Mouse (Mus musculus): Measurements from ENCODE around the gene Vsig10. TPM values are rescaled to one million over a fixed set of nuclear protein-coding genes. Genes with fewer than 3 reads are reported as not detected.
A peak's percentile ranks its signal among the peaks of the same experiment; 100 is the strongest.

The Vsig10 gene
- polyA plus RNA-seq, 1 experiment from 2014 or later = 2.4 TPM

GRCm38 (mm10) chr5:117306826-117307225 lies 12.1 kb upstream of the Vsig10 start:
- Histone ChIP-seq H3K4me3 (no peak overlapping the region), H3K4me2 (no peak overlapping the region), H3K27me3 (no peaks in the 10 kb centered on the region), H3K36me3 (no peaks in the 10 kb centered on the region), H3K9me3 (no peaks in the 10 kb centered on the region), H3K27ac (replicated peaks) (no peak overlapping the region), H3K9ac (no peak overlapping the region), H3K4me1 (replicated peaks) (0 out of 2 replicates have a peak, but pooled peaks cover 3% of the 10 kb centered on the region)
- no peak for ATAC-seq (ENCODE audit: low FRiP score, low read depth)
- 96% methylated on average over 2 of the region's 2 CpGs for WGBS

- H3K27me3 ChIP-seq = no peaks in the 10 kb centered on the region
- no peak overlapping the region for H3K4me3 ChIP-seq
- H3K27ac ChIP-seq (replicated peaks) = no peak overlapping the region
- H3K4me2 ChIP-seq = no peak overlapping the region
- H3K36me3 ChIP-seq = no peaks in the 10 kb centered on the region
- 38% methylated on average over 11 of the region's 11 CpGs for WGBS
- 0 out of 2 replicates have a peak, but pooled peaks cover 3% of the 10 kb centered on the region for H3K4me1 ChIP-seq (replicated peaks)
- no peak for ATAC-seq (ENCODE audit: low FRiP score, low read depth)
- no peak overlapping the region for H3K9ac ChIP-seq
- H3K9me3 ChIP-seq = no peaks in the 10 kb centered on the region
Measured at GRCm38 (mm10) chr5:117307699-117308098, 11.2 kb upstream of the Vsig10 start.

GRCm38 (mm10) chr5:117313420-117313819 lies 5.5 kb upstream of the Vsig10 start:
- 33% methylated on average over 14 of the region's 14 CpGs for WGBS
- peaks cover 7% of the 10 kb centered on the region for H3K4me1 ChIP-seq (replicated peaks)
- ATAC-seq (ENCODE audit: low FRiP score, low read depth) = no peak
- peaks cover 14% of the 10 kb centered on the region; the same call in 1 of the 2 replicates for H3K27me3 ChIP-seq
- peak overlapping the region; percentile 35 for H3K4me2 ChIP-seq
- peak overlapping the region; percentile 5; the same call in 1 of the 2 replicates for H3K4me3 ChIP-seq
- no peaks in the 10 kb centered on the region for H3K36me3 ChIP-seq
- no peak overlapping the region for H3K9ac ChIP-seq
- no peak overlapping the region for H3K27ac ChIP-seq (replicated peaks)
- H3K9me3 ChIP-seq = no peaks in the 10 kb centered on the region

GRCm38 (mm10) chr5:117313909-117314308 lies 5.0 kb upstream of the Vsig10 start:
- H3K4me3 ChIP-seq = 0 out of 2 replicates have a peak overlapping the region, but pooled peaks have one; percentile 5
- 47% methylated on average over 10 of the region's 10 CpGs for WGBS
- no peak overlapping the region for H3K9ac ChIP-seq
- no peak overlapping the region for H3K27ac ChIP-seq (replicated peaks)
- H3K9me3 ChIP-seq = no peaks in the 10 kb centered on the region
- H3K36me3 ChIP-seq = no peaks in the 10 kb centered on the region
- H3K4me1 ChIP-seq (replicated peaks) = peaks cover 11% of the 10 kb centered on the region
- H3K4me2 ChIP-seq = peak overlapping the region; percentile 35; the same call in 1 of the 2 replicates
- peaks cover 14% of the 10 kb centered on the region; the same call in 1 of the 2 replicates for H3K27me3 ChIP-seq
- ATAC-seq (ENCODE audit: low FRiP score, low read depth) = no peak

GRCm38 (mm10) chr5:117314587-117315428 lies 4.1 kb upstream of the Vsig10 start:
- Histone ChIP-seq H3K9ac (no peak overlapping the region), H3K4me2 (no peak overlapping the region), H3K27me3 (peaks cover 14% of the 10 kb centered on the region; the same call in 1 of the 2 replicates), H3K27ac (replicated peaks) (no peak overlapping the region), H3K36me3 (no peaks in the 10 kb centered on the region), H3K4me1 (replicated peaks) (peaks cover 20% of the 10 kb centered on the region), H3K9me3 (no peaks in the 10 kb centered on the region), H3K4me3 (no peak overlapping the region)
- 14% methylated on average over 9 of the region's 9 CpGs for WGBS
- no peak for ATAC-seq (ENCODE audit: low FRiP score, low read depth)

- Histone ChIP-seq H3K27ac (replicated peaks) (no peak overlapping the region), H3K4me3 (no peak overlapping the region), H3K9ac (no peak overlapping the region), H3K27me3 (0 out of 2 replicates have a peak, but pooled peaks cover 11% of the 10 kb centered on the region), H3K4me1 (replicated peaks) (peaks cover 12% of the 10 kb centered on the region), H3K36me3 (no peaks in the 10 kb centered on the region), H3K4me2 (no peak overlapping the region), H3K9me3 (no peaks in the 10 kb centered on the region)
- ATAC-seq (ENCODE audit: low FRiP score, low read depth) = no peak
- WGBS = 79% methylated on average over 9 of the region's 9 CpGs
Measured at GRCm38 (mm10) chr5:117323751-117324150, 4.9 kb downstream of the Vsig10 start.

- Histone ChIP-seq H3K27me3 (no peaks in the 10 kb centered on the region), H3K4me2 (no peak overlapping the region), H3K27ac (replicated peaks) (no peak overlapping the region), H3K9ac (no peak overlapping the region), H3K36me3 (no peaks in the 10 kb centered on the region), H3K4me1 (replicated peaks) (no peaks in the 10 kb centered on the region), H3K9me3 (no peaks in the 10 kb centered on the region), H3K4me3 (no peak overlapping the region)
- WGBS = 76% methylated on average over 6 of the region's 6 CpGs
- no peak for ATAC-seq (ENCODE audit: low FRiP score, low read depth)
Measured at GRCm38 (mm10) chr5:117326408-117326807, 7.5 kb downstream of the Vsig10 start.

- no peak for ATAC-seq (ENCODE audit: low FRiP score, low read depth)
- H3K4me2 ChIP-seq = no peak overlapping the region
- no peak overlapping the region for H3K4me3 ChIP-seq
Measured at GRCm38 (mm10) chr5:117330457-117330856, 11.6 kb downstream of the Vsig10 start.

GRCm38 (mm10) chr5:117337999-117338398 lies 19.1 kb downstream of the Vsig10 start:
- H3K4me2 ChIP-seq = no peak overlapping the region
- no peak for ATAC-seq (ENCODE audit: low FRiP score, low read depth)

More at GRCm38 (mm10) chr5:117330457-117330856, 11.6 kb downstream of the Vsig10 start:
- H3K27me3 ChIP-seq = no peaks in the 10 kb centered on the region
- no peak overlapping the region for H3K27ac ChIP-seq (replicated peaks)
- H3K36me3 ChIP-seq = no peaks in the 10 kb centered on the region
- H3K9me3 ChIP-seq = no peaks in the 10 kb centered on the region
- no peak overlapping the region for H3K9ac ChIP-seq
- 91% methylated on average over 7 of the region's 7 CpGs for WGBS
- no peaks in the 10 kb centered on the region for H3K4me1 ChIP-seq (replicated peaks)

GRCm38 (mm10) chr5:117338503-117338902 lies 19.6 kb downstream of the Vsig10 start:
- WGBS = 79% methylated on average over 8 of the region's 8 CpGs
- no peak overlapping the region for H3K4me2 ChIP-seq
- ATAC-seq (ENCODE audit: low FRiP score, low read depth) = no peak
- no peak overlapping the region for H3K4me3 ChIP-seq
- H3K4me1 ChIP-seq (replicated peaks) = no peaks in the 10 kb centered on the region
- no peaks in the 10 kb centered on the region for H3K36me3 ChIP-seq
- no peak overlapping the region for H3K9ac ChIP-seq
- H3K27ac ChIP-seq (replicated peaks) = no peak overlapping the region
- H3K27me3 ChIP-seq = no peaks in the 10 kb centered on the region
- H3K9me3 ChIP-seq = no peaks in the 10 kb centered on the region

More at GRCm38 (mm10) chr5:117337999-117338398, 19.1 kb downstream of the Vsig10 start:
- no peak overlapping the region for H3K4me3 ChIP-seq
- H3K27ac ChIP-seq (replicated peaks) = no peak overlapping the region
- H3K9ac ChIP-seq = no peak overlapping the region
- WGBS = 88% methylated on average over 10 of the region's 10 CpGs
- H3K27me3 ChIP-seq = no peaks in the 10 kb centered on the region
- H3K4me1 ChIP-seq (replicated peaks) = no peaks in the 10 kb centered on the region
- no peaks in the 10 kb centered on the region for H3K36me3 ChIP-seq
- H3K9me3 ChIP-seq = no peaks in the 10 kb centered on the region

- H3K4me1 ChIP-seq (replicated peaks) = no peaks in the 10 kb centered on the region
- H3K36me3 ChIP-seq = no peaks in the 10 kb centered on the region
- no peak overlapping the region for H3K27ac ChIP-seq (replicated peaks)
- no peaks in the 10 kb centered on the region for H3K27me3 ChIP-seq
- no peak overlapping the region for H3K9ac ChIP-seq
- H3K4me2 ChIP-seq = no peak overlapping the region
- WGBS = 86% methylated on average over 6 of the region's 6 CpGs
- no peak for ATAC-seq (ENCODE audit: low FRiP score, low read depth)
- no peak overlapping the region for H3K4me3 ChIP-seq
- H3K9me3 ChIP-seq = no peaks in the 10 kb centered on the region
Measured at GRCm38 (mm10) chr5:117340081-117340480, 21.2 kb downstream of the Vsig10 start.

GRCm38 (mm10) chr5:117341896-117342295 lies 23.0 kb downstream of the Vsig10 start:
- 91% methylated on average over 6 of the region's 6 CpGs for WGBS
- H3K9ac ChIP-seq = no peak overlapping the region
- no peak overlapping the region for H3K4me3 ChIP-seq
- ATAC-seq (ENCODE audit: low FRiP score, low read depth) = no peak
- H3K27ac ChIP-seq (replicated peaks) = no peak overlapping the region
- H3K27me3 ChIP-seq = no peaks in the 10 kb centered on the region
- no peak overlapping the region for H3K4me2 ChIP-seq
- no peaks in the 10 kb centered on the region for H3K4me1 ChIP-seq (replicated peaks)
- H3K36me3 ChIP-seq = no peaks in the 10 kb centered on the region
- H3K9me3 ChIP-seq = no peaks in the 10 kb centered on the region
